Mouse (Mus musculus): ENCODE measurements around the gene Cnih1. TPM values are rescaled to one million over a fixed set of nuclear protein-coding genes. Genes with fewer than 3 reads are reported as not detected.

Cnih1 gene
- polyA plus RNA-seq, 1 experiment from 2014 or later, result 204 TPM

DNA sequence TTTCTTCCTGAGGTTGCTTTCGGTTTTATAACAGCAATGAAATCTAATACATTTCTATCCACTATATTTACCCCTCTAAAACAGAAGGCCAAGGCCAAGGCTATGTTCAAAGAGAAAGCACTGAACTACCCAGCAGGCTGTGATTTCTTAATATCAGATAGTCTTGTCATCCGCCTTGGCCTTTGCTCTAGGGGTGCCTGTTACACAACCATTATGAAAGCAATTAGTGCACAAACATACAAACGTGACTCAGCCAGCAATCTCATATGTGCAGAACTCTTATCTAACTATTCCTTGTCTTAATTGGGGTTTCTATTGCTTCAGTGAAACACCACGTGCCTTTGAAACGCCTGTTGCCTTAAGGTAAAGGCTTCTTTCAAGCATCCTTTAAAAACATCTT lies 5.9 kb upstream of the Cnih1 start:
- Histone ChIP-seq H3K4me3 (ENCODE audit: low read length) (no peak overlapping the region), H3K27me3 (replicated peaks; ENCODE audit: control insufficient read depth, insufficient read depth, low read length) (no peaks in the 10 kb centered on the region), H3K27ac (ENCODE audit: low read length) (peak overlapping the region; percentile 65), H3K4me2 (ENCODE audit: low read depth, low read length) (no peak overlapping the region), H3K9ac (ENCODE audit: low read depth, low read length) (no peak overlapping the region), H3K9me3 (ENCODE audit: control insufficient read depth, low read length) (no peaks in the 10 kb centered on the region), H3K4me1 (ENCODE audit: control insufficient read depth, insufficient read depth, low read length) (no peaks in the 10 kb centered on the region), H3K36me3 (ENCODE audit: control insufficient read depth, insufficient read depth, low read length) (no peaks in the 10 kb centered on the region)
- WGBS, result 72% methylated on average over 5 of the region's 5 CpGs
- peak; percentile 95 for ATAC-seq

GRCm38 (mm10) chr14:46790723-46791122 lies 2.5 kb upstream of the Cnih1 start:
- H3K27me3 ChIP-seq (replicated peaks; ENCODE audit: control insufficient read depth, insufficient read depth, low read length), result no peaks in the 10 kb centered on the region
- H3K9ac ChIP-seq (ENCODE audit: low read depth, low read length), result no peak overlapping the region
- H3K9me3 ChIP-seq (ENCODE audit: control insufficient read depth, low read length), result no peaks in the 10 kb centered on the region
- peaks cover 7% of the 10 kb centered on the region for H3K4me1 ChIP-seq (ENCODE audit: control insufficient read depth, insufficient read depth, low read length)
- ATAC-seq, result no peak
- 90% methylated on average over 6 of the region's 6 CpGs for WGBS
- H3K36me3 ChIP-seq (ENCODE audit: control insufficient read depth, insufficient read depth, low read length), result no peaks in the 10 kb centered on the region
- no peak overlapping the region for H3K4me3 ChIP-seq (ENCODE audit: low read length)
- H3K27ac ChIP-seq (ENCODE audit: low read length), result no peak overlapping the region
- no peak overlapping the region for H3K4me2 ChIP-seq (ENCODE audit: low read depth, low read length)

DNA sequence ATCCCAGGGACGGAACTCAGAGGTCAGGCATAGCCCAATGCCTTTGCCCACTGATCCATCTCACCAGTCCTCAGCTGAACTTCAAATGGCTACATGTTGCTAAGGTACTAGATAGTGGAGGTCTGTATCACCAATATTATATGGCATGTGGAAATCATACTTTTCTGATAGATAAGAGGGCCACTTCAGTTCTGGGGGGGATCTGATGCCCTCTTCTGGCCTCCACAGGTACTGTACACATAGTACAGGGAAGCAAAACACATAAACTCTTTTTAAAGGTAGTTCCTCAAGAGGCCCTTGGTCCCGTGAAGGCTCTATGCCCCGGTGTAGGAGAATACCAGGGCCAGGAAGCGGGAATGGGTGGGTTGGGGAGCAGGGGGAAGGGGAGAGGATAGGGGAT lies 2.1 kb upstream of the Cnih1 start:
- WGBS, result 69% methylated on average over 4 of the region's 4 CpGs
- peaks cover 7% of the 10 kb centered on the region for H3K4me1 ChIP-seq (ENCODE audit: control insufficient read depth, insufficient read depth, low read length)
- H3K27ac ChIP-seq (ENCODE audit: low read length), result no peak overlapping the region
- H3K4me2 ChIP-seq (ENCODE audit: low read depth, low read length), result no peak overlapping the region
- no peaks in the 10 kb centered on the region for H3K27me3 ChIP-seq (replicated peaks; ENCODE audit: control insufficient read depth, insufficient read depth, low read length)
- H3K9ac ChIP-seq (ENCODE audit: low read depth, low read length), result no peak overlapping the region
- H3K9me3 ChIP-seq (ENCODE audit: control insufficient read depth, low read length), result no peaks in the 10 kb centered on the region
- no peak for ATAC-seq
- H3K4me3 ChIP-seq (ENCODE audit: low read length), result no peak overlapping the region
- H3K36me3 ChIP-seq (ENCODE audit: control insufficient read depth, insufficient read depth, low read length), result no peaks in the 10 kb centered on the region

- Histone ChIP-seq H3K27me3 (replicated peaks; ENCODE audit: control insufficient read depth, insufficient read depth, low read length) (no peaks in the 10 kb centered on the region), H3K9me3 (ENCODE audit: control insufficient read depth, low read length) (no peaks in the 10 kb centered on the region), H3K4me3 (ENCODE audit: low read length) (peak overlapping the region; percentile 95), H3K36me3 (ENCODE audit: control insufficient read depth, insufficient read depth, low read length) (no peaks in the 10 kb centered on the region), H3K9ac (ENCODE audit: low read depth, low read length) (peak overlapping the region; percentile 6; the same call in 1 of the 2 replicates), H3K4me1 (ENCODE audit: control insufficient read depth, insufficient read depth, low read length) (peaks cover 7% of the 10 kb centered on the region), H3K4me2 (ENCODE audit: low read depth, low read length) (peak overlapping the region; percentile 26), H3K27ac (ENCODE audit: low read length) (peak overlapping the region; percentile 98)
- ATAC-seq, result peak; percentile 72
- WGBS, result 22% methylated on average over 8 of the region's 8 CpGs
These were observed 292 bp upstream of the Cnih1 start for GRCm38 (mm10) chr14:46788505-46788901.

DNA sequence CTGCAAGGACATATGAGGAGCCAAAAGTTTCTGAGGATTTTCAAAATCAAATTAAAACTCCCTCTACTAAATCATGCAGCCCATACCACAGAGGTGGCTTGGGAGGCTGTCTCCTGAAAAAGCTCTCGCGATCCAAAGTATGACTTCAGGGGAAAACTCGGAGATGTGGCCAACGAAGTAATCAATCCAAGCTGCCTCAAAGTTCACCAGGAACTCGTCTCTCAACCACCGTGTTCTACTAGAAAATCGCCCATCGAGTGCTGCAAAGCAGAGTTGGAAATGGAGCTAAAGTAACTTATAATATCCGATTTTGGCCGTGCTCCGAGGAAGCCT lies 791 bp downstream of the Cnih1 start:
- H3K4me3 ChIP-seq (ENCODE audit: low read length), result peak overlapping the region; percentile 95
- H3K4me2 ChIP-seq (ENCODE audit: low read depth, low read length), result peak overlapping the region; percentile 69
- H3K27ac ChIP-seq (ENCODE audit: low read length), result peak overlapping the region; percentile 98
- H3K9ac ChIP-seq (ENCODE audit: low read depth, low read length), result peak overlapping the region; percentile 97
- H3K4me1 ChIP-seq (ENCODE audit: control insufficient read depth, insufficient read depth, low read length), result peaks cover 7% of the 10 kb centered on the region
- under 1% methylated on average over 11 of the region's 11 CpGs for WGBS
- H3K36me3 ChIP-seq (ENCODE audit: control insufficient read depth, insufficient read depth, low read length), result no peaks in the 10 kb centered on the region
- ATAC-seq, result no peak
- no peaks in the 10 kb centered on the region for H3K27me3 ChIP-seq (replicated peaks; ENCODE audit: control insufficient read depth, insufficient read depth, low read length)
- H3K9me3 ChIP-seq (ENCODE audit: control insufficient read depth, low read length), result no peaks in the 10 kb centered on the region

DNA sequence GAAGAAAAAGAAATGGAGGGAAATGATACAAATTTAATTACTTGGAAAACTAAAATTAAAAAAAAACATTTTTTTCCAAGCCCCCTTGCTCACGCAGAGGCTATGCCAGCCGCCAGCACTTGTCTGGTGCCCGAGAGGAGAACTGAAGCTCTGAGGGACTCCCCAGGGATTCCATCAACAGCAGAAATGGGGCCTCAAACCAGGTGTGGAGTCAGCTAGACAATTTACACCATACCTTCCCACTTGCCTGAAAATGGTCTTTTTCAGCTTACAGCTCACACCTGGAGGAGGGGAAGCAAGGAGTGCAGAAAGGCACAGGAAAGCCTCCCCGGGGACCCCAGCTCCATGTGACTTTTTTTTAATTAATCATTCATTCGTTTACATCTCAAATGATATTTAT lies 3.0 kb downstream of the Cnih1 start:
- no peak overlapping the region for H3K27ac ChIP-seq (ENCODE audit: low read length)
- no peak overlapping the region for H3K4me3 ChIP-seq (ENCODE audit: low read length)
- H3K4me1 ChIP-seq (ENCODE audit: control insufficient read depth, insufficient read depth, low read length), result peaks cover 7% of the 10 kb centered on the region
- H3K27me3 ChIP-seq (replicated peaks; ENCODE audit: control insufficient read depth, insufficient read depth, low read length), result no peaks in the 10 kb centered on the region
- H3K9me3 ChIP-seq (ENCODE audit: control insufficient read depth, low read length), result no peaks in the 10 kb centered on the region
- H3K9ac ChIP-seq (ENCODE audit: low read depth, low read length), result no peak overlapping the region
- WGBS, result 89% methylated on average over 5 of the region's 5 CpGs
- no peak for ATAC-seq
- no peaks in the 10 kb centered on the region for H3K36me3 ChIP-seq (ENCODE audit: control insufficient read depth, insufficient read depth, low read length)
- no peak overlapping the region for H3K4me2 ChIP-seq (ENCODE audit: low read depth, low read length)

GRCm38 (mm10) chr14:46783327-46783926 lies 4.8 kb downstream of the Cnih1 start:
- 92% methylated on average over 10 of the region's 10 CpGs for WGBS
- Histone ChIP-seq H3K4me3 (ENCODE audit: low read length) (no peak overlapping the region), H3K27ac (ENCODE audit: low read length) (no peak overlapping the region), H3K4me1 (ENCODE audit: control insufficient read depth, insufficient read depth, low read length) (peaks cover 7% of the 10 kb centered on the region), H3K36me3 (ENCODE audit: control insufficient read depth, insufficient read depth, low read length) (peaks cover 17% of the 10 kb centered on the region), H3K9ac (ENCODE audit: low read depth, low read length) (no peak overlapping the region), H3K9me3 (ENCODE audit: control insufficient read depth, low read length) (peaks cover 4% of the 10 kb centered on the region; the same call in 1 of the 2 replicates), H3K4me2 (ENCODE audit: low read depth, low read length) (no peak overlapping the region), H3K27me3 (replicated peaks; ENCODE audit: control insufficient read depth, insufficient read depth, low read length) (no peaks in the 10 kb centered on the region)
- ATAC-seq, result no peak

DNA sequence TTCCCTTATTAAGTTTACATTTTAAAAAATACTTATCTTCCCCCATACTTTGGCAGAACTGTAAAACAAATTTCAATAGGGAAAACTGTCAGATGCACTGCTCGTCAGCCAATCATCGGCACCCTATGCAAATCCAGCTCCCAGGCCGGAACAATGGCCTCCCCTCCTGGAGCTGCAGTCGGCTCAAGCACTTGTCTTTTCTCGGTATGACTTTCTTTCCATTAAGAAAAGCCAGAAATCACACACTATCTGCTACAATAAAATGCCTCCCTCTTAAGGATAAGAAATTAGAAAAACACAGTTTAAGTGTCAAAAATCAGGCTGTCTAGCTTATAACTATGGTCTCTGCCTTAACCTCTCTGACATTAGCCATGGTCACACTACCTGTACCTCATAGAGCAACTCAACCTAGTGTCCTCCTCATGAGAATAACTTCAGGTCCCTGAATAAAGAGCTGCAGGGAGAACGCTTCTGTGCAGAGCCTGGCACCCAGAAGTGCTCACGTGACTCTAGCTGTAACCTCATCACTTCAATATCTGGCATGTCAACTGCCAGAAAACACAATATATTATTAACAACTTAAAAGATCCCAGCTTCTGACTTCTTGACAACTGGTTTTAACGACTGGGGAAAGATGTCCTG lies 5.9 kb downstream of the Cnih1 start:
- peaks cover 25% of the 10 kb centered on the region for H3K36me3 ChIP-seq (ENCODE audit: control insufficient read depth, insufficient read depth, low read length)
- no peak overlapping the region for H3K9ac ChIP-seq (ENCODE audit: low read depth, low read length)
- 83% methylated on average over 8 of the region's 8 CpGs for WGBS
- H3K4me2 ChIP-seq (ENCODE audit: low read depth, low read length), result no peak overlapping the region
- no peak overlapping the region for H3K4me3 ChIP-seq (ENCODE audit: low read length)
- ATAC-seq, result no peak
- no peaks in the 10 kb centered on the region for H3K27me3 ChIP-seq (replicated peaks; ENCODE audit: control insufficient read depth, insufficient read depth, low read length)
- no peak overlapping the region for H3K27ac ChIP-seq (ENCODE audit: low read length)
- H3K4me1 ChIP-seq (ENCODE audit: control insufficient read depth, insufficient read depth, low read length), result peaks cover 7% of the 10 kb centered on the region
- peaks cover 4% of the 10 kb centered on the region; the same call in 1 of the 2 replicates for H3K9me3 ChIP-seq (ENCODE audit: control insufficient read depth, low read length)

- H3K27ac ChIP-seq (ENCODE audit: low read length), result no peak overlapping the region
- H3K4me2 ChIP-seq (ENCODE audit: low read depth, low read length), result no peak overlapping the region
- H3K36me3 ChIP-seq (ENCODE audit: control insufficient read depth, insufficient read depth, low read length), result peaks cover 25% of the 10 kb centered on the region
- peaks cover 4% of the 10 kb centered on the region; the same call in 1 of the 2 replicates for H3K9me3 ChIP-seq (ENCODE audit: control insufficient read depth, low read length)
- no peak for ATAC-seq
- no peak overlapping the region for H3K4me3 ChIP-seq (ENCODE audit: low read length)
- peaks cover 2% of the 10 kb centered on the region; the same call in 1 of the 2 replicates for H3K4me1 ChIP-seq (ENCODE audit: control insufficient read depth, insufficient read depth, low read length)
- WGBS, result 92% methylated on average over 7 of the region's 7 CpGs
- H3K27me3 ChIP-seq (replicated peaks; ENCODE audit: control insufficient read depth, insufficient read depth, low read length), result no peaks in the 10 kb centered on the region
- no peak overlapping the region for H3K9ac ChIP-seq (ENCODE audit: low read depth, low read length)
These were observed 7.1 kb downstream of the Cnih1 start for GRCm38 (mm10) chr14:46781086-46781485.
